Mouse (Mus musculus) left cerebral cortex, adult 11 months (tissue): ENCODE data around the gene Tmem72.

ENCODE experiments used
- DNase-seq: peaks from one replicate; pipeline ENCODE4 v3.0.0; 2022; ENCODE audit warnings: low spot score

The Tmem72 gene

GRCm38 (mm10) chr6:116649811-116650210 is 66.9 kb downstream of the Tmem72 start:
- DNase-seq, result no peak

- no peak for DNase-seq
Observed at GRCm38 (mm10) chr6:116647763-116648162, 69.0 kb downstream of the Tmem72 start.

DNA sequence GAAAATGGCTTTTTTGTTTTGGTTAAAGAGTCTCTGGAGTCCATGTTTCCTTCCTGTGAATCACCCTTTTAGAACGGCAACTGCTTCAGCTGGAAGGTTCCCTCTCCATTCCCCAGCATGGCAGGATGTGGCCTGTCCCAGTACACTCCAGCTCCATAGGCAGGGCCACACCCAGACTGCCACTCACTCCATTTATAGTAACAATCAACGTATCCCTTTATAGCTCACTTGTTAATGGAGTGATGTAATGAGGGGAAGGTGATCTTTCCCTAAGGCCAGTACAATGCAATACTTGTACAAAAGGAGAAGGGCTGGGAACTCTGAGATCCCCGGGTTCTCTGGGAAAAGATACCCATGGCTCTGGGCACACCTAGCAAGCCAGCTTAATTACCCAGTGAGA is 72.4 kb downstream of the Tmem72 start:
- no peak for DNase-seq

DNA sequence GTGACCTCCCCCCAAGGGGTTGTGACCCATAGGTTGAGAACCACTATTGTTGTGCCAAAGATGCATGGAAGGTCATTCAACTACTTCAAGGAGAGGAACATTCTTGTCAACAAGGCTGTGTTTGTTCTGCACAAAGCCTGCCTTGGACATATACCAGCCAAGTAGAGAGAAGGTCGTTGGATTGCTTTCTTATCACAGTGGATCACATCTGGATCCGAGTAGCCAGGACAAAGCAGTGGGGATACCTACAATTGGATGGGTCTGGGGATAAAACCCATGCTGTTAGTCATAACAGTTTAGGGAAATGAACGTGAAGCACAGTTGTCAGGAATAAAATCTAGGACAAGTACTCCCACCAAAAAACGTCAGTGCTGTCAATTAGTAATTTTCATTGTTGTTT is 72.8 kb downstream of the Tmem72 start:
- no peak for DNase-seq

DNA sequence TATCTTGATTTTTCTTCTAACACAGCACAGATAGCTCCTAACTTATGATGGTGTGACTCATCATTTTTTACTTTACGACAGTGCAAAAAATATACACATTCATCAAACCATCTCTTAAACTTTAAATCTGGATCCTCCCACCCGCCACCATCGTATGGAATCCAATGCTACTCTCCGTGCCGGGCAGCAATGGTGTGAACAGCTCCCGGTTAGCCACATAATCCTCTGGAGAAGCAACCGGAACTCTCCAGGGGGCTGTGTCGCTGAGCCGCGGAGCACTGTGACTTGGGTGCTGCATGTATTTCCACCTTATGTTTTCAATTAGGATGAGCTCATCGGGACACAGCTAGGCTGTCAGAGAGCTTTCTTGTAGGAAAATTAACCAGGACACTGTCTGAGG is 73.8 kb downstream of the Tmem72 start:
- DNase-seq, result peak; percentile 23

DNA sequence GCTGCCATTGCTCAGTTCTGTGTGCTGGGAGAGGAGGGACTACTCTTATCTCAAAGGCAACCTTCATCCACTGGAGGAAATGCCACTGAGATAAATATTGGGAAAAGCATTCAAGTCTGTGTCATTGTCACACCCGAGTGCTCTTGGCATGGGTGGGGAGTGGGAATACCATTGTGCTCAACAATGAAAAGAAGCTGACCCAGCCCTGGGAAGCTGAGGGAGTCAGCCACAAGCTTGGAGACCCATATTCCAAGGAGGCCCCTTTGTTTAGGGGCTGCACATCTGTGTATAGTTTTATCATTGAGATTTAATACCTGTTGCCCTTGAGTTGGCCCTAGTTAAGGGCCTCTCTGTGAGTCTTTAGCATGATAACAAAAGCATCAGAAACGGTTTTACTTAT is 77.0 kb downstream of the Tmem72 start:
- no peak for DNase-seq

DNA sequence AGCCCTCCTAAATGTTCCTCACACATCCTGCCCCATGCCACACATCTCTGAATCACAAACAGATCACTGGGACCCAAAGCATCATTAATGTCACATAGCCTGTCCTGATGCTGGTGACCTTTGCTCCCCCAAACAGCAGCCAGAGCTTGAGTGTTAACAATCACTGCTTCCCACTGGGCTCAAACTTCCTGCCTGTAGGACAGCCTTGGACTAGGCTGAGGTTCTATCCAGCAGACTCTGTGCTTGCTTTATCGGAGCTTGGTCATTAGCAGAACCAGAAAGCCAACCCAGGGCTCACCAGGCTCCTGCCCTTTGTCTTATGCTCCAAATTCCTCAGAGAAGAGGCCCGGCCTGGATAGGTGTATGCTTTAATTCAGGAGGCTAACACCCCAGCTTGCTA is 77.8 kb downstream of the Tmem72 start:
- no peak for DNase-seq

DNA sequence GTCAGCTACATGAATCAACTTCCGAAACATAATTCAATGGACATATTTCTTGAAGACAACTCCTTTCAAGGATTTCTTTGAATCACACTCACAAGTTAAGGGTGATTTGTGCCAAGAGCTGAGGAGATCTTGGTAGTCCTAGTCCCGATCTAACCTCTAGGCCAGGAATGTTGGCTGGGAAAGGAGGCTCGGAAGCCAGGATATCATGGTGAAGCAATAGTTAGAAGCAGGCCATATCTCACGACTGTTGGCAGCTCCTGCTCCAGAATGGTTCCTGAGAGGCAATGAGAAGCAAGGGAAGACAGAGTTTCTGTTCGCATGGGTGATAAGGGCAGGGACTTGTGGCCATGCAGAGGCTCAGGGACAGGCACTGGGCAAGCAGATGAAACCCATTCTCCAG is 79.2 kb downstream of the Tmem72 start:
- DNase-seq, result no peak

GRCm38 (mm10) chr6:116636581-116637235 is 80.0 kb downstream of the Tmem72 start:
- DNase-seq, result no peak

GRCm38 (mm10) chr6:116635251-116636180 is 81.2 kb downstream of the Tmem72 start:
- DNase-seq, result no peak

DNA sequence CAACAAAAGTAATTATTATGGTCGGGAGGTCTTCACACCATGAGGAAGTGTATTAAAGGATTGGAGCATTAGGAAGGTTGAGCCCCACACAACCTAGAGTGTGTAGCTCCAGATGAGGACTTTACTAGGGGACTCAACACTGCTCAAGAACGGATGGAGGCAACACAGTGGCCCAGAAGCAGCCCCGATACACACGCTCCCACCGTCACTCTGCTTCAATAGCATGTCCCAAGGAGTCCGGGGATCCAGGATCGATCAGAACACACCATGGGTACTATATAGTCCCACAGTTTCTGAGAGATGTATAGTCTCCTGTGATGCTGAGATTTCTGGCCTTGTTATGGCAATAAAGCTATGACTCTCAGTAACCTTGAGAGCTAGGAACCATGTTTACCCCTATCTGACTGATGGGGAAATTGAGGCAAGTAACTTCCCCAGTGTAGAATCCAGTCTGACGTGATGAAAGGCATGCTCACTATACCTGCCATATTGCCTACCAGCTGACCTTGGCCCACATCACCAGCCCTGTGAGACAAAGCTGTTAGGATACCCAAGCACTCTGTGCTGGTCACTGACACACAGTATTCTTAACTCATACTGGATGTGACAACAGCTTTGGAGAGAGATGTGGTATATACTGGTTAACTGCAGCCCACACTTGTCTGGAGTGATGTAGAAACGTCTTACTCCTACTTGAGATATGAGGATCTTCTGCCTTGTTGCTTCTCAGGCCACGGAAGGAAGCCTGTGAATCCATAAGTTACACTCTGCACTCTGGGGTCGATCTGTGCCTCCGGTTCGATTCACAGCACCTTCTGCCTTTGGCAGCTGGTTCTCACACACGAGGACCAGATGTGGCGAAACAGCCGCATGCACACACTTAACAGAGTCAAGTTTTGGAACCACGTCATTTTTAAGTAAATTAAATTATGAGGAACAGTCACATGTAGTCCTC is 82.7 kb downstream of the Tmem72 start:
- no peak for DNase-seq

DNA sequence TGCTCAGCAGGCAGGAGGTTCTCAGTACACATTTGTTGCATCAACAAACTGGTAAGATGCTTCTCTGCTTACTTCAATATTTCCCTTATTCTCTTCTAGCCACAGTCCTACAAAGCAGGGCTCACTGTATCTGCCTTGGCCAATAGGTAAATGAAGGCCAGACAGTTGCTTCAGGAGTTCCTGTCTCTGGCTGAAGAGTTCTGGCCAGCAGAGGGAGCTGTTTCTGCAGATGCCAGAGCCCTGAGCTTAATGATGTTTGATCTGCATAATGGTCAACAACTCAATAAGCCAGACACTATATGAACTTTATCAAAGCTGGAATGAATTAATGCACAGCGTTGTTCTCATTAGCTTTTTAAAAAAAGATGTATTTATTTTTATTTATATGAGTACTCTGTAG is 84.6 kb downstream of the Tmem72 start:
- DNase-seq, result peak; percentile 42

DNA sequence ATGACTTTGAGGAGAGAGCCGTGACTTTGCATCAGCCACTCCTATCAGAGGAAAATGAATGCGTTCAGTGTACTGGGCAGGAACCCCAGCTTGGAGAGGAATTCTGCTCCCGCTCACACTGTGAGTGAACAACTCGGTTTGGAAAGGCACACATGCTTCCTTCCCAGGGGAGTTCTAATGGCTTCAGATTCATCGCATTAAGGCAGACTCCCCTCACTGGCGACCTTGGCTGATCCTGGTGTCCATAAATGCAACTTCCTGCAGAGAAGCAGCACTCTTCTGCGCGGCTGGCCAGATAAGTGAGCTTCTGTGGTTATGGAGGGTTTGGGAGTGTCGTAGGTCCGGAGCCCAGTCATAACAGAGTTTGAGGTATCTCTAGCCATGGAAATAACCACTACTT is 86.9 kb downstream of the Tmem72 start:
- DNase-seq, result no peak
